Comparison of ENCODE assay signal across 8 mouse cellular contexts in genomic region chr1:74791249-74791648, GRCm38 (mm10). TPM values are rescaled to one million over a fixed set of nuclear protein-coding genes. Genes with fewer than 3 reads are reported as not detected.
DNase-seq lines count a peak whose midpoint lies in the region; ATAC-seq lines count a peak whose summit lies in the region.

TSS of gene Wnt10a (plus strand) at chr1:74791516.

- peak within 1 kb of the TSS; percentile 48 for H3K4me3 ChIP-seq in heart, embryonic 10.5 days
- H3K4me3 ChIP-seq in hindbrain, embryonic 12.5 days, result peak within 1 kb of the TSS; percentile 22
- H3K4me3 ChIP-seq in liver, embryonic 13.5 days (replicated peaks), result no peak within 1 kb of the TSS; the same call in 1 of the 2 replicates

- H3K4me1 ChIP-seq in heart, embryonic 10.5 days, result peaks cover 34% of the 10 kb centered on the region
- H3K4me1 ChIP-seq in hindbrain, embryonic 12.5 days, result peaks cover 42% of the 10 kb centered on the region
- H3K4me1 ChIP-seq in liver, embryonic 13.5 days (replicated peaks), result 0 out of 2 replicates have a peak, but pooled peaks cover 4% of the 10 kb centered on the region

- no peaks in the 10 kb centered on the region for H3K36me3 ChIP-seq in heart, embryonic 10.5 days
- no peaks in the 10 kb centered on the region for H3K36me3 ChIP-seq in hindbrain, embryonic 12.5 days
- H3K36me3 ChIP-seq in liver, embryonic 13.5 days, result no peaks in the 10 kb centered on the region

- ATAC-seq in hindbrain, embryonic 12.5 days (ENCODE audit: low FRiP score), result no peak
- no peak for ATAC-seq in liver, embryonic 13.5 days (ENCODE audit: low read depth)

- H3K27ac ChIP-seq in heart, embryonic 10.5 days, result no peak within 1 kb of the TSS
- H3K27ac ChIP-seq in hindbrain, embryonic 12.5 days, result no peak within 1 kb of the TSS
- no peak within 1 kb of the TSS for H3K27ac ChIP-seq in liver, embryonic 13.5 days

- H3K4me2 ChIP-seq in hindbrain, embryonic 12.5 days (replicated peaks), result peak within 1 kb of the TSS; percentile 44
- peak within 1 kb of the TSS; percentile 14; the same call in 1 of the 2 replicates for H3K4me2 ChIP-seq in liver, embryonic 13.5 days

- H3K27me3 ChIP-seq in heart, embryonic 10.5 days (ENCODE audit: insufficient read depth, poor library complexity, severe bottlenecking), result peaks cover 100% of the 10 kb centered on the region
- peaks cover 99% of the 10 kb centered on the region for H3K27me3 ChIP-seq in hindbrain, embryonic 12.5 days
- H3K27me3 ChIP-seq in liver, embryonic 13.5 days, result peaks cover 99% of the 10 kb centered on the region

- no peaks in the 10 kb centered on the region for H3K9me3 ChIP-seq in heart, embryonic 10.5 days
- H3K9me3 ChIP-seq in hindbrain, embryonic 12.5 days (replicated peaks), result no peaks in the 10 kb centered on the region
- H3K9me3 ChIP-seq in liver, embryonic 13.5 days (replicated peaks), result no peaks in the 10 kb centered on the region

- H3K9ac ChIP-seq in hindbrain, embryonic 12.5 days, result peak within 1 kb of the TSS; percentile 50; the same call in 1 of the 2 replicates
- H3K9ac ChIP-seq in liver, embryonic 13.5 days, result no peak within 1 kb of the TSS

- no peak for DNase-seq in heart, embryonic 10.5 days (ENCODE audit: low spot score)
- no peak for DNase-seq in heart, postnatal 4 days
- peak; percentile 51 to 54 for DNase-seq in B cell, adult 2 months
- no peak for DNase-seq in liver, embryonic 13.5 days
- no peak for DNase-seq in cerebellum, adult 11 months
- no peak for DNase-seq in layer of hippocampus, adult 9-10 months (ENCODE audit: low spot score)
- no peak for DNase-seq in layer of hippocampus, adult 18-20 months (ENCODE audit: low spot score in 2 of 2)

- 2% methylated on average over 11 of the region's 11 CpGs for WGBS in heart, embryonic 10.5 days
- WGBS in hindbrain, embryonic 12.5 days, result 1% methylated on average over 11 of the region's 11 CpGs
- WGBS in liver, embryonic 13.5 days (ENCODE audit: insufficient replicate concordance), result 4% methylated on average over 11 of the region's 11 CpGs

RNA-seq across cellular contexts. Expression of gene Wnt10a, which starts in this region (rescaled TPM):
- 0.07 and 0.29 TPM in 2 replicates for polyA plus RNA-seq in heart, embryonic 10.5 days (2016; fragmentation: Nextera tagmentation; extraction: Ambion mirVana)
- total RNA-seq in heart, postnatal 4 days (2021), result not detected
- polyA plus RNA-seq in hindbrain, embryonic 12.5 days (2016; fragmentation: Nextera tagmentation; extraction: Ambion mirVana), result 1.2 and 2.3 TPM in 2 replicates
- polyA plus RNA-seq in liver, embryonic 13.5 days (2015; fragmentation: Nextera tagmentation; extraction: Ambion mirVana), result not detected in 2 replicates
- 1 to 10 TPM; 3.4 to 3.7 TPM for total RNA-seq in layer of hippocampus, adult 18-20 months (2021)

Comparison
In these comparisons a context has a peak if more than half of its experiments do, and no peak if none do; other contexts are left out.
1. RNA of gene Wnt10a (total RNA-seq): 3.4 to 3.7 TPM in layer of hippocampus, adult 18-20 months; not detected in heart, postnatal 4 days; every median in the first group is over 4 times any median in the second.
2. DNase-seq: peak in B cell, adult 2 months (2 of 2); none in heart, embryonic 10.5 days (single experiment), heart, postnatal 4 days (single experiment), liver, embryonic 13.5 days (single experiment), cerebellum, adult 11 months (single experiment), layer of hippocampus, adult 9-10 months (single experiment) and layer of hippocampus, adult 18-20 months (0 of 2).